Mouse (Mus musculus): ENCODE measurements around the gene Barhl2. TPM values are rescaled to one million over a fixed set of nuclear protein-coding genes. Genes with fewer than 3 reads are reported as not detected.

Barhl2 gene
- polyA plus RNA-seq, 1 experiment, result not detected

GRCm38 (mm10) chr5:106463661-106464191 is 5.8 kb upstream of the Barhl2 start:
- no peak overlapping the region for H3K4me2 ChIP-seq (ENCODE audit: low read depth)
- no peaks in the 10 kb centered on the region for H3K36me3 ChIP-seq (ENCODE audit: control insufficient read depth, insufficient read depth)
- no peaks in the 10 kb centered on the region for H3K79me2 ChIP-seq (ENCODE audit: control insufficient read depth, insufficient read depth)
- H3K27me3 ChIP-seq (ENCODE audit: control insufficient read depth, insufficient read depth, insufficient read length), result peaks cover 61% of the 10 kb centered on the region
- no peak overlapping the region for H3K4me3 ChIP-seq
- no peak for TF ChIP-seq E2F4 (IDR thresholded peaks at IDR 0.05; ENCODE audit: insufficient read depth)
- no peak for TF ChIP-seq USF1 (IDR thresholded peaks at IDR 0.05; ENCODE audit: low read depth)
- TF ChIP-seq MYOD1 (IDR thresholded peaks at IDR 0.05; ENCODE audit: control insufficient read depth in 1 of 3, insufficient read length in 2 of 3, low read depth in 2 of 3), result no peak
- TF ChIP-seq POLR2AphosphoS2 (IDR thresholded peaks at IDR 0.05; ENCODE audit: insufficient read length, low read depth), result no peak
- no peak for TF ChIP-seq REST (IDR thresholded peaks at IDR 0.05; ENCODE audit: insufficient read depth, insufficient read length)
- TF ChIP-seq CEBPB (IDR thresholded peaks at IDR 0.05; ENCODE audit: insufficient read depth, poor library complexity, severe bottlenecking), result no peak
- no peak for TF ChIP-seq POLR2A (IDR thresholded peaks at IDR 0.05; ENCODE audit: insufficient read length, low read depth)
- TF ChIP-seq SRF (IDR thresholded peaks at IDR 0.05; ENCODE audit: control insufficient read depth, insufficient read length, low read depth), result no peak
- H3ac ChIP-seq (ENCODE audit: control insufficient read depth, insufficient read length), result no peak overlapping the region

GRCm38 (mm10) chr5:106461913-106462312 is 3.9 kb upstream of the Barhl2 start:
- H3K79me2 ChIP-seq (ENCODE audit: control insufficient read depth, insufficient read depth), result no peaks in the 10 kb centered on the region
- H3ac ChIP-seq (ENCODE audit: control insufficient read depth, insufficient read length), result no peak overlapping the region
- no peak overlapping the region for H3K4me3 ChIP-seq
- H3K27me3 ChIP-seq (ENCODE audit: control insufficient read depth, insufficient read depth, insufficient read length), result peaks cover 65% of the 10 kb centered on the region
- no peak for TF ChIP-seq SRF (IDR thresholded peaks at IDR 0.05; ENCODE audit: control insufficient read depth, insufficient read length, low read depth)
- TF ChIP-seq MAX (IDR thresholded peaks at IDR 0.05; ENCODE audit: low read depth), result no peak
- no peak for TF ChIP-seq MYOD1 (IDR thresholded peaks at IDR 0.05; ENCODE audit: control insufficient read depth in 1 of 3, insufficient read length in 2 of 3, low read depth in 2 of 3)
- TF ChIP-seq TCF3 (IDR thresholded peaks at IDR 0.05; ENCODE audit: insufficient read length, low read depth), result no peak
- no peak for TF ChIP-seq POLR2A (IDR thresholded peaks at IDR 0.05; ENCODE audit: insufficient read length, low read depth)
- TF ChIP-seq USF1 (IDR thresholded peaks at IDR 0.05; ENCODE audit: low read depth), result no peak
- TF ChIP-seq CEBPB (IDR thresholded peaks at IDR 0.05; ENCODE audit: insufficient read depth, poor library complexity, severe bottlenecking), result no peak
- TF ChIP-seq TCF12 (IDR thresholded peaks at IDR 0.05; ENCODE audit: insufficient read depth, poor library complexity, severe bottlenecking), result no peak
- TF ChIP-seq REST (IDR thresholded peaks at IDR 0.05; ENCODE audit: insufficient read depth, insufficient read length), result no peak
- TF ChIP-seq MYOG (IDR thresholded peaks at IDR 0.05; ENCODE audit: control insufficient read depth in 1 of 3, insufficient read depth in 1 of 3, insufficient read length in 2 of 3, low read depth in 2 of 3), result no peak
- no peak overlapping the region for H3K4me2 ChIP-seq (ENCODE audit: low read depth)
- no peaks in the 10 kb centered on the region for H3K36me3 ChIP-seq (ENCODE audit: control insufficient read depth, insufficient read depth)

- H3K27me3 ChIP-seq (ENCODE audit: control insufficient read depth, insufficient read depth, insufficient read length), result peaks cover 60% of the 10 kb centered on the region
- TF ChIP-seq MYOG (IDR thresholded peaks at IDR 0.05; ENCODE audit: control insufficient read depth in 1 of 3, insufficient read depth in 1 of 3, insufficient read length in 2 of 3, low read depth in 2 of 3) (no peak), REST (IDR thresholded peaks at IDR 0.05; ENCODE audit: insufficient read depth, insufficient read length) (no peak), POLR2A (IDR thresholded peaks at IDR 0.05; ENCODE audit: insufficient read length, low read depth) (no peak), POLR2AphosphoS2 (IDR thresholded peaks at IDR 0.05; ENCODE audit: insufficient read length, low read depth) (no peak), USF1 (IDR thresholded peaks at IDR 0.05; ENCODE audit: low read depth) (no peak), MAX (IDR thresholded peaks at IDR 0.05; ENCODE audit: low read depth) (no peak), MYOD1 (IDR thresholded peaks at IDR 0.05; ENCODE audit: control insufficient read depth in 1 of 3, insufficient read length in 2 of 3, low read depth in 2 of 3) (no peak), SRF (IDR thresholded peaks at IDR 0.05; ENCODE audit: control insufficient read depth, insufficient read length, low read depth) (no peak), CEBPB (IDR thresholded peaks at IDR 0.05; ENCODE audit: insufficient read depth, poor library complexity, severe bottlenecking) (no peak), E2F4 (IDR thresholded peaks at IDR 0.05; ENCODE audit: insufficient read depth) (no peak), TCF12 (IDR thresholded peaks at IDR 0.05; ENCODE audit: insufficient read depth, poor library complexity, severe bottlenecking) (no peak), TCF3 (IDR thresholded peaks at IDR 0.05; ENCODE audit: insufficient read length, low read depth) (no peak)
Measured at GRCm38 (mm10) chr5:106461431-106461830, 3.5 kb upstream of the Barhl2 start.

GRCm38 (mm10) chr5:106460535-106460934 is 2.6 kb upstream of the Barhl2 start:
- H3ac ChIP-seq (ENCODE audit: control insufficient read depth, insufficient read length), result no peak overlapping the region
- no peak overlapping the region for H3K4me3 ChIP-seq
- no peaks in the 10 kb centered on the region for H3K79me2 ChIP-seq (ENCODE audit: control insufficient read depth, insufficient read depth)
- no peaks in the 10 kb centered on the region for H3K36me3 ChIP-seq (ENCODE audit: control insufficient read depth, insufficient read depth)
- H3K27me3 ChIP-seq (ENCODE audit: control insufficient read depth, insufficient read depth, insufficient read length), result peaks cover 51% of the 10 kb centered on the region
- no peak for TF ChIP-seq MYOG (IDR thresholded peaks at IDR 0.05; ENCODE audit: control insufficient read depth in 1 of 3, insufficient read depth in 1 of 3, insufficient read length in 2 of 3, low read depth in 2 of 3)
- TF ChIP-seq TCF3 (IDR thresholded peaks at IDR 0.05; ENCODE audit: insufficient read length, low read depth), result no peak
- no peak for TF ChIP-seq CEBPB (IDR thresholded peaks at IDR 0.05; ENCODE audit: insufficient read depth, poor library complexity, severe bottlenecking)
- no peak for TF ChIP-seq USF1 (IDR thresholded peaks at IDR 0.05; ENCODE audit: low read depth)
- TF ChIP-seq SRF (IDR thresholded peaks at IDR 0.05; ENCODE audit: control insufficient read depth, insufficient read length, low read depth), result no peak
- TF ChIP-seq MAX (IDR thresholded peaks at IDR 0.05; ENCODE audit: low read depth), result no peak
- no peak for TF ChIP-seq E2F4 (IDR thresholded peaks at IDR 0.05; ENCODE audit: insufficient read depth)
- no peak for TF ChIP-seq REST (IDR thresholded peaks at IDR 0.05; ENCODE audit: insufficient read depth, insufficient read length)
- H3K4me2 ChIP-seq (ENCODE audit: low read depth), result no peak overlapping the region

More at GRCm38 (mm10) chr5:106461431-106461830, 3.5 kb upstream of the Barhl2 start:
- Histone ChIP-seq H3K4me2 (ENCODE audit: low read depth) (no peak overlapping the region), H3K4me3 (no peak overlapping the region), H3ac (ENCODE audit: control insufficient read depth, insufficient read length) (no peak overlapping the region), H3K36me3 (ENCODE audit: control insufficient read depth, insufficient read depth) (no peaks in the 10 kb centered on the region), H3K79me2 (ENCODE audit: control insufficient read depth, insufficient read depth) (no peaks in the 10 kb centered on the region)

Measured in myocyte (in vitro differentiated cells).